Mouse (Mus musculus) stomach, embryonic 14.5 days (tissue): ENCODE data around the gene Spred1. TPM values are rescaled to one million over a fixed set of nuclear protein-coding genes. Genes with fewer than 3 reads are reported as not detected.

Experiments used
- ATAC-seq: fragments of 200-750 bp; cut with Nextera tagmentation; 2 replicates; pipeline ENCODE4 v1.8.0; 2017; ENCODE audit warnings: low read depth, moderate TSS enrichment; ENCODE audit not compliant: insufficient number of reproducible peaks, insufficient read depth, low FRiP score
- H3K27ac ChIP-seq: fragments of 300-500 bp; sonication (generic); 2 replicates; pipeline ENCODE4 v1.5.1; 2014; ENCODE audit warnings: mild to moderate bottlenecking, low read length, moderate library complexity, mixed read lengths
- H3K27me3 ChIP-seq: fragments of 300-500 bp; sonication (generic); 2 replicates; pipeline ENCODE4 v1.6.1; 2014; ENCODE audit warnings: low read length, control low read depth, mixed read lengths; ENCODE audit not compliant: control insufficient read depth, insufficient read depth
- H3K36me3 ChIP-seq: fragments of 300-500 bp; sonication (generic); 2 replicates; pipeline ENCODE4 v1.6.1; 2014; ENCODE audit warnings: mild to moderate bottlenecking, control low read depth, low read length, moderate library complexity, mixed read lengths; ENCODE audit not compliant: control insufficient read depth, insufficient read depth
- H3K4me1 ChIP-seq: fragments of 300-500 bp; sonication (generic); 2 replicates; pipeline ENCODE4 v1.6.1; 2014; ENCODE audit warnings: low read length, control low read depth, mixed read lengths; ENCODE audit not compliant: control insufficient read depth, insufficient read depth
- H3K4me2 ChIP-seq: fragments of 300-500 bp; sonication (generic); replicated peaks from 2 replicates; pipeline ENCODE4 v1.6.1; 2014; ENCODE audit warnings: low read depth, low read length, control low read depth
- H3K4me3 ChIP-seq: fragments of 300-500 bp; sonication (generic); 2 replicates; pipeline ENCODE4 v1.5.1; 2014; ENCODE audit warnings: low read depth, low read length, control low read depth
- H3K9ac ChIP-seq: fragments of 300-500 bp; sonication (generic); replicated peaks from 2 replicates; pipeline ENCODE4 v1.6.1; 2014; ENCODE audit warnings: low read depth, mild to moderate bottlenecking, control low read depth, low read length, moderate library complexity, mixed read lengths
- H3K9me3 ChIP-seq: fragments of 300-500 bp; sonication (generic); 2 replicates; pipeline ENCODE4 v1.6.1; 2016; ENCODE audit warnings: low read depth, low read length, control low read depth; ENCODE audit not compliant: control insufficient read depth
- WGBS: fragments of 180-500 bp; shearing (Covaris S2); extraction: QIAGEN DNeasy Blood & Tissue Kit; methylation state at CpG from one replicate; pipeline ENCODE4 v1.1.7; 2014; 5-methylcytosine and 5-hydroxymethylcytosine counted together
- polyA plus RNA-seq: library from polyadenylated mRNA; unstranded; fragments of >200 nt; fragmentation: Nextera tagmentation; extraction: Ambion mirVana; gene quantifications from 2 replicates; pipeline ENCODE4 v1.2.1, GENCODE M21; 2014

Spred1 gene
- polyA plus RNA-seq, result 18.0 and 19.1 TPM in 2 replicates

- Histone ChIP-seq H3K4me1 (peaks cover 18% of the 10 kb centered on the region; the same call in 1 of the 2 replicates), H3K27me3 (no peaks in the 10 kb centered on the region), H3K4me2 (peak within 1 kb of the TSS; percentile 82), H3K4me3 (peak within 1 kb of the TSS; percentile 97), H3K36me3 (no peaks in the 10 kb centered on the region), H3K9ac (peak within 1 kb of the TSS; percentile 99), H3K9me3 (no peaks in the 10 kb centered on the region), H3K27ac (peak within 1 kb of the TSS; percentile 100)
- WGBS, result under 1% methylated on average over 97 of the region's 99 CpGs
- ATAC-seq, result no peak; the same call in 1 of the 2 replicates
These were observed at the start of gene Spred1 for GRCm38 (mm10) chr2:117121212-117121983. Spred1 (plus strand) TSS chr2:117121374.

DNA sequence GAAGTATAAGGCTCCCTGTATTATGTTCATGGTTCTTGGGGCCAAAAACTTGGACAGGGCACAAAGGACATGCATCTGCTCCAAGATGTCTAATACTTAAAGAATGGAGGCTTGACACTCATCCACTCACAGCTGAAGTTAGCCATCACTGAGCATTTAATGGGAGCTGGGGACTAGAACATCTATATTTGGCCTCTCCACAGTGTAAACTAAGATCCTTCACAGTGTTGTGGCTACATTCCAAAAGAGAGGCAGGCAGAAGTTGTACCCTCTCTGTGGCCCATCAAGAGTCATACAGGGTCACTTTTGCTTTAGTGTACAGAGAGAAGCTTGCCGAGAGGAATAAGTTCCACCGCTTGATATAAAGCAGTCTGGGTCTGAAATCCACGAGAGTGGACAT is 49.6 kb upstream of the Spred1 start:
- whole genome bisulfite sequencing, result 79% methylated on average over 3 of the region's 3 CpGs
- no peak for ATAC-seq
- Histone ChIP-seq H3K36me3 (no peaks in the 10 kb centered on the region), H3K9me3 (no peaks in the 10 kb centered on the region), H3K4me1 (no peaks in the 10 kb centered on the region), H3K4me2 (no peak overlapping the region), H3K27me3 (no peaks in the 10 kb centered on the region), H3K9ac (no peak overlapping the region), H3K27ac (no peak overlapping the region), H3K4me3 (no peak overlapping the region)

GRCm38 (mm10) chr2:117078711-117079110 is 42.5 kb upstream of the Spred1 start:
- no peaks in the 10 kb centered on the region for H3K4me1 ChIP-seq
- no peak overlapping the region for H3K9ac ChIP-seq
- ATAC-seq, result no peak
- no peaks in the 10 kb centered on the region for H3K9me3 ChIP-seq
- WGBS, result 59% methylated on average over 2 of the region's 2 CpGs
- H3K27me3 ChIP-seq, result no peaks in the 10 kb centered on the region
- H3K36me3 ChIP-seq, result no peaks in the 10 kb centered on the region
- no peak overlapping the region for H3K4me2 ChIP-seq
- no peak overlapping the region for H3K27ac ChIP-seq
- H3K4me3 ChIP-seq, result no peak overlapping the region

DNA sequence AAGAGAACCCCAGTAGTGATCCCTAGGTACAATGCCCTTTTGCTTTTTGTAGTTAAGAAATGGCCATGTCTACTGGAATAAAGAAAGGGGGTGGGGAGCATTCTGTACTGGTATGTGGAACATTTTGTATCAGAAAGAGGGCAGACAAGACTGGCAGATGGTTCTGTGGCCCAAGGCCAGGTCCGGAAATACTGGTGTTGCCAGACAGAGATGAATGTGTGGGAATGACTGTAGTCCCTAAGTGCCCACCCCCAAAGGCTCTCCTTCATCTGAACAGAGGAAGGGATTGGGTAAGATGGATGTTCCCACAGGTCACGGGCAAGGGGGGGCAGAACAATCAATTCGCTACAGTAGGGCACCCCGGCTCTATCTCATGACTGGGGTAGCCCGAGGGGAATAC is 41.6 kb upstream of the Spred1 start:
- no peak overlapping the region for H3K27ac ChIP-seq
- no peak for ATAC-seq
- H3K4me3 ChIP-seq, result no peak overlapping the region
- no peaks in the 10 kb centered on the region for H3K4me1 ChIP-seq
- WGBS, result 77% methylated on average over 5 of the region's 5 CpGs
- H3K9ac ChIP-seq, result no peak overlapping the region
- no peaks in the 10 kb centered on the region for H3K9me3 ChIP-seq
- no peaks in the 10 kb centered on the region for H3K27me3 ChIP-seq
- no peak overlapping the region for H3K4me2 ChIP-seq
- H3K36me3 ChIP-seq, result no peaks in the 10 kb centered on the region

DNA sequence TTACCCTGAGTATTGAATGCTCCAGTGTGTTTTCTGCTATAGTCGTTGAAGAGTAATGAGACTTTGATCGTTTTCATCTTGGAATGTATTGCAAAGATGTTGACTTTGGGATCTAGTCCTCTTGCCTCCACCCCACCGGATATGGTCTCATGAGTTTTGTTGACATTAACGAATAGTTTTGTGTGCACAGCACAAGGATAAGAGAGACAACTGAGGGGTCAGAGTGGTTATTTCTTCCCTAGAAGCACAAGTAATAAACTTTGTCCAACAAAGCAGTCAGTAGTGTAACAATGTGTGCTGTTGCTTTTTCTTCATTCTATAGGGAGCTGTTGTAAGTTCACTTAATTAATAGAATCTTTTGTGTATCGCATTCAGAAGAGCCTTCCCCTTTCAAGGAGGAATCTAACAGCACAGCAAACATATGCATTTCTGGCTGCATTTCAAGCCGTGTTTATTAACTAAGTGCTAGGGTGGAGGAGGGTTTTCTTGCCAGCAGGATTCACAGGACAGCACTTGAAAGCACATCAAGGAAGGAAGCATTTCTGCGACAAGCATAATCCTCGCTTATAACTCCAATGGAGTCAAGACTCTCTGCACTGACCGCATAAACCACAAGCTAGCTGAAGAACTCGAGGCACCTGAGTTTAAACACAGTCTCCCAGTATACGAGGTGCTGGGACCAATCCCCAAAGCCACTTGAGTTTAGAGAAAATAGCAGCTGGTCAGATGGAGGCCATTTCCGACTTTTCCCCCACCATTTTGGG is 35.0 kb upstream of the Spred1 start:
- ATAC-seq, result peak; percentile 69; the same call in 1 of the 2 replicates

GRCm38 (mm10) chr2:117086766-117087457 is 34.3 kb upstream of the Spred1 start:
- Histone ChIP-seq H3K27me3 (no peaks in the 10 kb centered on the region), H3K9ac (no peak overlapping the region), H3K9me3 (no peaks in the 10 kb centered on the region), H3K27ac (peak overlapping the region; percentile 12; the same call in 1 of the 2 replicates), H3K4me1 (0 out of 2 replicates have a peak, but pooled peaks cover 11% of the 10 kb centered on the region), H3K36me3 (no peaks in the 10 kb centered on the region), H3K4me2 (no peak overlapping the region), H3K4me3 (no peak overlapping the region)
- 62% methylated on average over 1 of the region's 1 CpGs for WGBS
- ATAC-seq, result no peak

More for the DNA sequence above, 35.0 kb upstream of the Spred1 start:
- H3K9ac ChIP-seq, result no peak overlapping the region
- H3K36me3 ChIP-seq, result no peaks in the 10 kb centered on the region
- no peak overlapping the region for H3K4me2 ChIP-seq
- 0 out of 2 replicates have a peak, but pooled peaks cover 11% of the 10 kb centered on the region for H3K4me1 ChIP-seq
- H3K9me3 ChIP-seq, result no peaks in the 10 kb centered on the region
- H3K4me3 ChIP-seq, result no peak overlapping the region
- H3K27ac ChIP-seq, result peak overlapping the region; percentile 12
- H3K27me3 ChIP-seq, result no peaks in the 10 kb centered on the region
- WGBS, result 50% methylated on average over 12 of the region's 12 CpGs

DNA sequence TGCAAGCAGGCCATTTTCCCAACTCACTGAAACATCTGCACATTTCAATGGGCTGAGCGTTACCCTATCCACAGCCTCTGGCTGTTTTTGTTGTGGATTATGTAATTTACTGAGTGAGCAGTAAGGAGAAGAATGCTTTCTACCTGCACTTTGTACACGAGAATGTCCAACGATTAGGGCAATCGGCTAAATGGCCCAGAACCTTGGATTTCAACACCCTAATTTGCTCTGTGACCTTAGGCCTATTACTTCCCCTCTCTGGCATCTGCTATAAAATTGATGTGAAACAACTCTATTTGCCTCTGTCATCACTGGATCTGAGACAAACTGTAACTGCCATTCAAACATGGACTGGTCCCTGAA is 33.7 kb upstream of the Spred1 start:
- H3K4me3 ChIP-seq, result no peak overlapping the region
- no peak for ATAC-seq
- no peak overlapping the region for H3K9ac ChIP-seq
- H3K27me3 ChIP-seq, result no peaks in the 10 kb centered on the region
- H3K4me2 ChIP-seq, result no peak overlapping the region
- WGBS, result 63% methylated on average over 4 of the region's 4 CpGs
- 0 out of 2 replicates have a peak, but pooled peaks cover 11% of the 10 kb centered on the region for H3K4me1 ChIP-seq
- no peaks in the 10 kb centered on the region for H3K9me3 ChIP-seq
- no peak overlapping the region for H3K27ac ChIP-seq
- H3K36me3 ChIP-seq, result no peaks in the 10 kb centered on the region

DNA sequence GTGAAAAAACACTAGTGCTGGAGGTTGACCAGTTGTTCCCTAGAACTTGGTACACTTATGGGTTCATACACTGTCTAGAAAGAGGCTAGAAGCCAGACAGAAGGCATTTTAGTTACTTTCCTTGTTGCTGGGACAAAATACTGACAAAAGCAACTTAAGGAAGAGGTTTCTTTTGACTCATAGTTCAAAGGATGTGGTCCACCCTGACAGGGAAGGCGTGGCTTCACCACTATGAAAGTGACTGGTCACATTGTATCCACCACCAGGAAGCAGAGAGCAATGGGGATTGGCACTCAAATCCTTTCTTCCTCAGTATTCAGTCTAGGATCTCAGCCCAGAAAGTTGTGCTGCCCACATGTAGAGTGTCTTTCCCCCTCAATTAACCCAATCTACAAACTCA is 31.7 kb upstream of the Spred1 start:
- ATAC-seq, result no peak
- no peak overlapping the region for H3K4me2 ChIP-seq
- H3K36me3 ChIP-seq, result no peaks in the 10 kb centered on the region
- no peak overlapping the region for H3K9ac ChIP-seq
- H3K9me3 ChIP-seq, result no peaks in the 10 kb centered on the region
- no peak overlapping the region for H3K4me3 ChIP-seq
- 81% methylated on average over 1 of the region's 1 CpGs for WGBS
- H3K27ac ChIP-seq, result no peak overlapping the region
- 0 out of 2 replicates have a peak, but pooled peaks cover 11% of the 10 kb centered on the region for H3K4me1 ChIP-seq
- no peaks in the 10 kb centered on the region for H3K27me3 ChIP-seq
